Mouse (Mus musculus) kidney, adult 2 months (tissue): Measurements from ENCODE around the gene Cib2. TPM values are rescaled to one million over a fixed set of nuclear protein-coding genes. Genes with fewer than 3 reads are reported as not detected.

Source experiments
- DNase-seq: peaks from one replicate; pipeline ENCODE4 v3.0.0; 2021
- H3K27ac ChIP-seq: fragments of 200-500 bp; 2 replicates; pipeline ENCODE4 v1.5.1; 2012; ENCODE audit warnings: low read depth, low read length, control low read depth, inconsistent platforms; ENCODE audit not compliant: insufficient read depth
- H3K27me3 ChIP-seq: fragments of 200-500 bp; replicated peaks from 2 replicates; pipeline ENCODE4 v1.6.1; 2012; ENCODE audit warnings: mild to moderate bottlenecking, moderate library complexity, low read length, inconsistent platforms; ENCODE audit not compliant: control insufficient read depth, insufficient read depth
- H3K36me3 ChIP-seq: fragments of 200-500 bp; 2 replicates; pipeline ENCODE4 v1.6.1; 2012; ENCODE audit warnings: mild to moderate bottlenecking, moderate library complexity, low read length, inconsistent platforms; ENCODE audit not compliant: control insufficient read depth, insufficient read depth
- H3K4me1 ChIP-seq: fragments of 200-500 bp; 2 replicates; pipeline ENCODE4 v1.6.1; 2011; ENCODE audit warnings: low read length; ENCODE audit not compliant: control insufficient read depth, insufficient read depth
- H3K4me3 ChIP-seq: fragments of 200-500 bp; 2 replicates; pipeline ENCODE4 v1.5.1; 2011; ENCODE audit warnings: mild to moderate bottlenecking, low read depth, low read length, control low read depth; ENCODE audit not compliant: insufficient read depth
- CTCF ChIP-seq: fragments of 200-500 bp; conservative IDR thresholded peaks from 2 replicates; pipeline ENCODE4 v1.5.1; 2011; ENCODE audit warnings: low read depth, mild to moderate bottlenecking, control low read depth, low read length, moderate library complexity, mixed read lengths; ENCODE audit not compliant: insufficient read depth, insufficient read length
- POLR2A ChIP-seq: fragments of 200-500 bp; IDR thresholded peaks from one replicate; pipeline ENCODE4 v1.6.1; 2011; ENCODE audit warnings: low read depth, low read length, control low read depth
- WGBS: fragments of 180-500 bp; shearing (Covaris S2); methylation state at CpG from one replicate; pipeline ENCODE4 v1.1.7; 2018; 5-methylcytosine and 5-hydroxymethylcytosine counted together
- polyA plus RNA-seq: library from polyadenylated mRNA; depleted of rRNA; stranded (reverse); fragments of >200 nt; gene quantifications from 2 replicates; pipeline ENCODE4 v1.2.3, GENCODE M21; 2012

The Cib2 gene
- polyA plus RNA-seq, 1 experiment, result 10.0 TPM

DNA sequence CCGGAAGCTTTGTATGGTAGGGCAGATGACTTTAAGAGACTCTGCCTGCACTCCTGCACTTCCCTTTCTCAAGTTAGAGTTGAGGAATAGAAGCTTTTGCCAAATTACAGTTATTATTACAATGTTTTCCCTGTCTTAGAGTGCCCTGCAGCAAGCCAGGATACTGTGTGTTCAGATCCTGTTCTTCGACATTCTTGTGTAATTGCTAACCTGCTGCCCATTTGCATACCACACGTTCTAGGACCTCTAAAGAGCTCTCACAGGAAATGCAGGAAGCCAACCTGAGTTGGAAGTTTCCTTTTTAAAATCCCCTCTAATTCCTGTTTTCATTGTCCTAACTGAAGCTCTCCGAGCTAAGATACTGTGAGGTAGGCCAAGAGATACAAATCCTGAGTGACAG, 6.9 kb upstream of the Cib2 start:
- TF ChIP-seq POLR2A (no peak), CTCF (no peak)
- no peak overlapping the region for H3K4me3 ChIP-seq
- peaks cover 3% of the 10 kb centered on the region; the same call in 1 of the 2 replicates for H3K4me1 ChIP-seq
- whole genome bisulfite sequencing, result 46% methylated on average over 4 of the region's 4 CpGs
- no peaks in the 10 kb centered on the region for H3K36me3 ChIP-seq
- H3K27ac ChIP-seq, result no peak overlapping the region
- no peaks in the 10 kb centered on the region for H3K27me3 ChIP-seq
- DNase-seq, result peak; percentile 36

DNA sequence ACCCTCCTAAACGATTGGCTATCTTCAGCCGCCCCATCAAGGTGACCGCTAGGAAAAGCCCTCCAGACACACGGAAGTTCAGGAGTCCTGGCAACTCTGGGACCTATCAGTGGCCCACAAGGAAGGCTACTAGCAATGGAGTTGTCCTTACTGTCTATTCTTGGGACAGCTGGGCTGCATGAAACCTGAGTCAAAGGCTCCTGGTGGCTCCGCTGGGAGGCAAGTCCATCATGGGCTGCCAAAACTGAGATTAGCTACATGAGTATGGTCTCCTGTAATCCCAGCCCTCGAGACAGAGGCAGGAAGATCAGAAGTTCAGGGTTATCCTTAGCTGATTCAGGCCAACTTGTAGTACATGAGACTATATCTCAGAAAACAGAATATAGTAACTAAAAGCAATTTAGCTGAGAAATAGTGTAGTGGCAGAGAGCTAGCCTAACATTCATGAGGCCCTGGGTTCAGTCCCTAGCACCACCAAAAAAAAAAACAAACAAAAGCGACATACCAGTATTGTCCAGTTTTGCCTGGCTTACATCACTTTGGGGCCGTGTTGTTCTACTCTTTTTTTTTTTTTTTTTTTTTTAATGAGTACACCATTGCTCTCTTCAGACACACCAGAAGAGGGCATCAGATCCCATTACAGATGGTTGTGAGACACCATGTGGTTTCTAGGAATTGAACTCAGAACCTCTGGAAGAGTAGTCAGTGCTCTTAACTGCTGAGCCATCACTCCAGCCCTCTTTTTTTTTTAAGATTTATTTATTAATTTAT, 998 bp upstream of the Cib2 start:
- WGBS, result 87% methylated on average over 8 of the region's 8 CpGs
- Histone ChIP-seq H3K4me3 (no peak overlapping the region), H3K27me3 (no peaks in the 10 kb centered on the region), H3K27ac (no peak overlapping the region), H3K36me3 (no peaks in the 10 kb centered on the region), H3K4me1 (no peaks in the 10 kb centered on the region)
- no peak for DNase-seq
- TF ChIP-seq POLR2A, result no peak
- TF ChIP-seq CTCF, result no peak

- 82% methylated on average over 8 of the region's 8 CpGs for WGBS
- H3K4me1 ChIP-seq, result no peaks in the 10 kb centered on the region
- no peak overlapping the region for H3K4me3 ChIP-seq
- H3K27ac ChIP-seq, result no peak overlapping the region
- TF ChIP-seq CTCF (no peak), POLR2A (no peak)
- no peaks in the 10 kb centered on the region for H3K36me3 ChIP-seq
- DNase-seq, result no peak
- H3K27me3 ChIP-seq, result no peaks in the 10 kb centered on the region
Observed at GRCm38 (mm10) chr9:54558731-54559130, 1.3 kb downstream of the Cib2 start.

DNA sequence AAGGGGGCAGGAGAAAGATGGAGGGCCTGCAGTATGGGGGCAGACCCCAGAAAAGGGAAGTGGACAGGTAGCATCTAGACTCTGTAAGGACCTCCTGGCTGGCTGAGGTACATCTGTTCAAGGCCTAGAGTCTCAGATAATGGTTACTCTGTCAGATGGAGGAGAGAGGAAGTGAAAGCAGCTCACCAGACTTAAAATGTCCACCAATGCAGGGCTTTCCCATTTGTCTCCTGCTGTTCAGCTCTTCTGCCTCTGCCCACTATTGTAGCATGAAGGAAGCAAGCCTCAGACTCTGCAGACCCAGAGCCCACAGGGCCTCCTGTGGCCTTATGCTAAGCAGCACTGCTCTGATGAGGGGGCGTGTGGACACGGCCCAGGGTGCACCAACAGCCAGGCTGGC, 5.0 kb downstream of the Cib2 start:
- DNase-seq, result no peak
- Histone ChIP-seq H3K36me3 (no peaks in the 10 kb centered on the region), H3K27ac (no peak overlapping the region), H3K4me1 (no peaks in the 10 kb centered on the region), H3K27me3 (no peaks in the 10 kb centered on the region), H3K4me3 (no peak overlapping the region)
- TF ChIP-seq CTCF, result no peak
- no peak for TF ChIP-seq POLR2A
- WGBS, result 84% methylated on average over 2 of the region's 2 CpGs

- Histone ChIP-seq H3K36me3 (no peaks in the 10 kb centered on the region), H3K27me3 (no peaks in the 10 kb centered on the region), H3K4me3 (no peak overlapping the region), H3K4me1 (no peaks in the 10 kb centered on the region), H3K27ac (no peak overlapping the region)
- DNase-seq, result peak; percentile 44
- WGBS, result 32% methylated on average over 5 of the region's 5 CpGs
- TF ChIP-seq POLR2A (no peak), CTCF (peak; percentile 56)
Observed at GRCm38 (mm10) chr9:54552409-54552808, 7.6 kb downstream of the Cib2 start.

GRCm38 (mm10) chr9:54549433-54549832, 10.6 kb downstream of the Cib2 start:
- no peak for TF ChIP-seq POLR2A
- no peak for TF ChIP-seq CTCF
- DNase-seq, result no peak
- no peaks in the 10 kb centered on the region for H3K4me1 ChIP-seq
- H3K27ac ChIP-seq, result no peak overlapping the region
- H3K36me3 ChIP-seq, result no peaks in the 10 kb centered on the region
- WGBS, result 90% methylated on average over 6 of the region's 6 CpGs
- no peaks in the 10 kb centered on the region for H3K27me3 ChIP-seq
- H3K4me3 ChIP-seq, result no peak overlapping the region

GRCm38 (mm10) chr9:54547536-54547935, 12.5 kb downstream of the Cib2 start:
- DNase-seq, result peak; percentile 68

More at GRCm38 (mm10) chr9:54547536-54547935, 12.5 kb downstream of the Cib2 start:
- WGBS, result 11% methylated on average over 5 of the region's 5 CpGs
- no peaks in the 10 kb centered on the region for H3K27me3 ChIP-seq
- H3K4me3 ChIP-seq, result no peak overlapping the region
- peak; percentile 91 for TF ChIP-seq CTCF
- TF ChIP-seq POLR2A, result no peak
- H3K36me3 ChIP-seq, result no peaks in the 10 kb centered on the region
- no peak overlapping the region for H3K27ac ChIP-seq
- H3K4me1 ChIP-seq, result no peaks in the 10 kb centered on the region
